Mouse (Mus musculus): ENCODE data around the gene Stip1.

DNA sequence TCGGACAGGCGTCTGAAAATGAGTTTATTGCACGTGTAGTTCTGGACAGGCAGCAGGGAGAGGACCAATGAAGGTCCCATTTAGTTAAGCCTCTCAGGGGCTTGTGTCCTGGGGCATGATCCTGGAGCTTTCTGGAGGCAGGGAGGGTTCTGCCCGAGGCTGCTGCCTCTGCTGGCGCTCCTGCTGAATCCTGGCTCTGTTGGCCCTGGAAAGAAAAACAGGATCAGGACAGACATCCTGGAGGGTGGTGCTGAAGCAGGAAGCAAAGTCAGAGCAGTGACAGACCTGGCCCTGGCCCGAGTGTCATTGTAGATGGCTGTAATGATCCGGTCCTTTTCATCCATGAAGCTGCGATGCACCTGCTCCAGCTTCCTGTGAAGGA, 51.9 kb downstream of the Stip1 start:
- TF ChIP-seq JUND (IDR thresholded peaks at IDR 0.05; ENCODE audit: low read depth, low read length) (no peak), CTCF (IDR thresholded peaks at IDR 0.05 in 2 of 3, conservative IDR thresholded peaks at IDR 0.05 in 1 of 3; ENCODE audit: control insufficient read depth in 1 of 3, insufficient read depth in 1 of 3, low read depth in 2 of 3, low read length in 3 of 3, poor library complexity in 1 of 3, severe bottlenecking in 1 of 3) (no peak), POLR2AphosphoS5 (IDR thresholded peaks at IDR 0.05; ENCODE audit: borderline replicate concordance, low read depth, low read length) (no peak), RAD21 (IDR thresholded peaks at IDR 0.05; ENCODE audit: low read depth, low read length) (no peak), ZKSCAN1 (IDR thresholded peaks at IDR 0.05; ENCODE audit: low read depth, low read length) (no peak), EP300 (IDR thresholded peaks at IDR 0.05; ENCODE audit: low read depth in 1 of 2, low read length in 2 of 2) (no peak), MAZ (IDR thresholded peaks at IDR 0.05; ENCODE audit: low read depth, low read length) (no peak), TCF12 (IDR thresholded peaks at IDR 0.05; ENCODE audit: low read depth, low read length) (no peak), USF1 (IDR thresholded peaks at IDR 0.05; ENCODE audit: low read depth, low read length) (no peak), MXI1 (IDR thresholded peaks at IDR 0.05; ENCODE audit: low read depth, low read length) (no peak; the same call in 1 of the 2 replicates), POLR2A (IDR thresholded peaks at IDR 0.05; ENCODE audit: control insufficient read depth in 1 of 2, insufficient read depth in 1 of 2, low read depth in 1 of 2, low read length in 2 of 2, poor library complexity in 1 of 2) (no peak), ELF1 (IDR thresholded peaks at IDR 0.05; ENCODE audit: low read depth, low read length) (no peak), CHD1 (IDR thresholded peaks at IDR 0.05; ENCODE audit: low read depth, low read length) (no peak)
